In genomic region chr6:34780231-34780942, GRCm38 (mm10) we compare ENCODE assay signal across 7 mouse cellular contexts. TPM values are rescaled to one million over a fixed set of nuclear protein-coding genes. Genes with fewer than 3 reads are reported as not detected.
DNase-seq lines count a peak whose midpoint lies in the region; ATAC-seq and TF ChIP-seq lines count a peak whose summit lies in the region.

TSS of gene Agbl3 (plus strand) at chr6:34780432.

- intact Hi-C loops in left cerebral cortex, postnatal 4 days (cut with DNase I), result no loop called here

- H3K27me3 ChIP-seq in embryonic facial prominence, embryonic 10.5 days (replicated peaks; ENCODE audit: low read depth, poor library complexity, severe bottlenecking), result no peaks in the 10 kb centered on the region
- no peaks in the 10 kb centered on the region for H3K27me3 ChIP-seq in intestine, postnatal 0 days (replicated peaks; ENCODE audit: control insufficient read depth, insufficient read depth, low read length)
- H3K27me3 ChIP-seq in midbrain, embryonic 12.5 days, result 0 out of 2 replicates have a peak, but pooled peaks cover 5% of the 10 kb centered on the region
- no peaks in the 10 kb centered on the region for H3K27me3 ChIP-seq in small intestine, adult 2 months (ENCODE audit: control insufficient read depth, insufficient read depth, low read length)

- H3K9me3 ChIP-seq in embryonic facial prominence, embryonic 10.5 days, result no peaks in the 10 kb centered on the region
- no peaks in the 10 kb centered on the region for H3K9me3 ChIP-seq in intestine, postnatal 0 days (ENCODE audit: control insufficient read depth)
- no peaks in the 10 kb centered on the region for H3K9me3 ChIP-seq in midbrain, embryonic 12.5 days

- no peaks in the 10 kb centered on the region for H3K4me1 ChIP-seq in embryonic facial prominence, embryonic 10.5 days
- no peaks in the 10 kb centered on the region for H3K4me1 ChIP-seq in intestine, postnatal 0 days (replicated peaks; ENCODE audit: control insufficient read depth, insufficient read depth, low read length)
- no peaks in the 10 kb centered on the region for H3K4me1 ChIP-seq in midbrain, embryonic 12.5 days
- H3K4me1 ChIP-seq in small intestine, adult 2 months (ENCODE audit: control insufficient read depth, insufficient read depth, insufficient read length, low read length), result no peaks in the 10 kb centered on the region; the same call in 1 of the 2 replicates

- H3K9ac ChIP-seq in intestine, postnatal 0 days (ENCODE audit: low read depth, low read length), result peak within 1 kb of the TSS; percentile 90
- H3K9ac ChIP-seq in midbrain, embryonic 12.5 days (replicated peaks), result peak within 1 kb of the TSS; percentile 85

- no peak for TF ChIP-seq CTCF in intestine, postnatal 0 days (IDR thresholded peaks at IDR 0.05; ENCODE audit: low read depth)
- no peak for TF ChIP-seq CTCF in small intestine, adult 2 months (IDR thresholded peaks at IDR 0.05; ENCODE audit: extremely low read depth, insufficient read length, insufficient replicate concordance, low read depth, low read length)

- under 1% methylated on average over 81 of the region's 81 CpGs for WGBS in embryonic facial prominence, embryonic 10.5 days
- WGBS in intestine, postnatal 0 days, result under 1% methylated on average over 78 of the region's 81 CpGs
- under 1% methylated on average over 80 of the region's 81 CpGs for WGBS in midbrain, embryonic 12.5 days
- WGBS in small intestine, adult 2 months, result under 1% methylated on average over 81 of the region's 81 CpGs

- peak; percentile 92 for ATAC-seq in intestine, postnatal 0 days
- peak; percentile 94 for ATAC-seq in midbrain, embryonic 12.5 days (ENCODE audit: low FRiP score, low read depth)

- peak within 1 kb of the TSS; percentile 94 for H3K27ac ChIP-seq in embryonic facial prominence, embryonic 10.5 days (replicated peaks)
- peak within 1 kb of the TSS; percentile 93 for H3K27ac ChIP-seq in intestine, postnatal 0 days (ENCODE audit: low read depth, low read length)
- peak within 1 kb of the TSS; percentile 97 for H3K27ac ChIP-seq in midbrain, embryonic 12.5 days (replicated peaks)
- H3K27ac ChIP-seq in small intestine, adult 2 months (ENCODE audit: insufficient read depth, low read depth, low read length), result peak within 1 kb of the TSS; percentile 86

- peak within 1 kb of the TSS; percentile 94 for H3K4me2 ChIP-seq in intestine, postnatal 0 days (replicated peaks; ENCODE audit: low read depth)
- peak within 1 kb of the TSS; percentile 69 for H3K4me2 ChIP-seq in midbrain, embryonic 12.5 days (replicated peaks)

- peak; percentile 98 for DNase-seq in adrenal gland, postnatal 10 days
- DNase-seq in embryonic facial prominence, embryonic 10.5 days (ENCODE audit: low spot score), result peak; percentile 94
- peak; percentile 49 for DNase-seq in gonadal fat pad, adult 2 months (ENCODE audit: low read depth)
- DNase-seq in left cerebral cortex, postnatal 4 days, result peak; percentile 96

- H3K36me3 ChIP-seq in embryonic facial prominence, embryonic 10.5 days (replicated peaks), result 0 out of 2 replicates have a peak, but pooled peaks cover 5% of the 10 kb centered on the region
- H3K36me3 ChIP-seq in intestine, postnatal 0 days (ENCODE audit: control insufficient read depth, insufficient read depth), result no peaks in the 10 kb centered on the region
- H3K36me3 ChIP-seq in midbrain, embryonic 12.5 days, result no peaks in the 10 kb centered on the region
- H3K36me3 ChIP-seq in small intestine, adult 2 months (ENCODE audit: control insufficient read depth, insufficient read depth, low read length), result no peaks in the 10 kb centered on the region

- peak; percentile 65 for TF ChIP-seq POLR2A in small intestine, adult 2 months (IDR thresholded peaks at IDR 0.05; ENCODE audit: low read depth, low read length)

- peak within 1 kb of the TSS; percentile 69 for H3K4me3 ChIP-seq in embryonic facial prominence, embryonic 10.5 days
- H3K4me3 ChIP-seq in intestine, postnatal 0 days (ENCODE audit: low read depth, low read length), result peak within 1 kb of the TSS; percentile 77
- peak within 1 kb of the TSS; percentile 70 for H3K4me3 ChIP-seq in midbrain, embryonic 12.5 days
- H3K4me3 ChIP-seq in small intestine, adult 2 months (ENCODE audit: low read depth, low read length), result peak within 1 kb of the TSS; percentile 88

RNA-seq across cellular contexts. Expression of gene Agbl3, which starts in this region (rescaled TPM):
- 10 to 100 TPM; 14.6 to 17.8 TPM for total RNA-seq in adrenal gland, postnatal 10 days (2021)
- polyA plus RNA-seq in embryonic facial prominence, embryonic 10.5 days (2016; fragmentation: Nextera tagmentation; extraction: Ambion mirVana), result 2.8 and 3.3 TPM in 2 replicates
- polyA plus RNA-seq in gonadal fat pad, adult 2 months (2012; rRNA removed), result 9.4 and 10.1 TPM in 2 replicates
- 4.7 and 5.2 TPM in 2 replicates for polyA plus RNA-seq in intestine, postnatal 0 days (2015; fragmentation: Nextera tagmentation; extraction: Ambion mirVana)
- total RNA-seq in left cerebral cortex, postnatal 4 days (2021), result 10 to 100 TPM; 16.4 to 18.5 TPM
- polyA plus RNA-seq in midbrain, embryonic 12.5 days (2016; fragmentation: Nextera tagmentation; extraction: Ambion mirVana), result 7.4 and 8.6 TPM in 2 replicates
- polyA plus RNA-seq in small intestine, adult 2 months (2012; rRNA removed), result 0.38 and 0.57 TPM in 2 replicates

Comparison
In these comparisons a context has a peak if more than half of its experiments do, and no peak if none do; other contexts are left out.
1. Peak in every context shown above with its lines: DNase-seq, ATAC-seq, H3K4me3 ChIP-seq and H3K27ac ChIP-seq.